Mouse (Mus musculus) brain, embryonic 14.5 days (tissue): ENCODE data around the gene Gm5072. TPM values are rescaled to one million over a fixed set of nuclear protein-coding genes. Genes with fewer than 3 reads are reported as not detected.
"Not testable (repeated sequence)": the region's sequence is repeated elsewhere in the genome, so short reads cannot be mapped to it uniquely, and the experiment has no call there.

Experiments used
- DNase-seq: peaks from one replicate; pipeline ENCODE4 v3.0.0-alpha.2; 2011; ENCODE audit warnings: low read depth
- polyA plus RNA-seq: library from polyadenylated mRNA; depleted of rRNA; stranded (reverse); fragments of >200 nt; gene quantifications from 2 replicates; pipeline ENCODE4 v1.2.3, GENCODE M21; 2012; rRNA removed

Gene Gm5072
- polyA plus RNA-seq: not detected in 2 replicates

DNA sequence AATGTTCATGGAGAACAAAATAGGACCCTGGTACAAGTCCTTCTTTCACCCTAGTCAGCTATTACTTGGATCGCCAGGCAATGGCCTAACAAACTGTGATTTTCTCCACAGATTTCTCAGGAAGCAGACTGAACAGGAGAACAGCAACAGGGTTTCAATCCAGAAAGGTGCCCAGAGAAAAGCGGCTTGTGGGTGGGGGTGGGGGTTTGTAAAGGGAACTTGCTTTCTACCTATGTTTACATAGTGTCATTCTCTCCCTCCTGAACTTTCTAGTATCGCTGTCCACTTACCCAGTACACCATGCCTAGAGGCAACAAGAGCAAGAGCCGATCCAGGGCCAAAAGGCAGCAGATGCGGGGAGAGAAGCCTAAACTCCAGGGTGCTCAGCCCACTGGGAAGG is at the start of gene Gm5072:
TSS of gene Gm5072 (plus strand) at position 301 of the 400 bp plus-strand sequence.
- not testable (repeated sequence) for DNase-seq

Other genes starting within 250 kb of the Gm5072 start
- not detected in 2 replicates for gene Mageb2, start 60.8 kb upstream of the Gm5072 start, polyA plus RNA-seq
- gene Gm8914, start 87.6 kb downstream of the Gm5072 start, polyA plus RNA-seq: not detected in 2 replicates
- gene 1700084M14Rik, start 183.4 kb downstream of the Gm5072 start, polyA plus RNA-seq: not detected in 2 replicates
- not detected in 2 replicates for gene Gm14781, start 239.7 kb downstream of the Gm5072 start, polyA plus RNA-seq